Mouse (Mus musculus): Measurements from ENCODE around the gene 1700025C18Rik.
A peak's percentile ranks its signal among the peaks of the same experiment; 100 is the strongest.

Gene 1700025C18Rik

GRCm38 (mm10) chr2:165078605-165079004 lies 11.9 kb downstream of the 1700025C18Rik start:
- no peak for DNase-seq (ENCODE audit: low read depth in 1 of 2, low spot score in 2 of 2)

GRCm38 (mm10) chr2:165078045-165078444 lies 12.5 kb downstream of the 1700025C18Rik start:
- no peak for DNase-seq (ENCODE audit: low read depth in 1 of 2, low spot score in 2 of 2)

- DNase-seq (ENCODE audit: low read depth in 1 of 2, low spot score in 2 of 2) = no peak
Observed at GRCm38 (mm10) chr2:165077055-165077454, 13.5 kb downstream of the 1700025C18Rik start.

- peak in 1 of 2 experiments; percentile 65 for DNase-seq (ENCODE audit: low read depth in 1 of 2, low spot score in 2 of 2)
Observed at GRCm38 (mm10) chr2:165074937-165075336, 15.6 kb downstream of the 1700025C18Rik start.

- no peak for DNase-seq (ENCODE audit: low read depth in 1 of 2, low spot score in 2 of 2)
Observed at GRCm38 (mm10) chr2:165074081-165074884, 16.3 kb downstream of the 1700025C18Rik start.

- DNase-seq (ENCODE audit: low read depth in 1 of 2, low spot score in 2 of 2) = no peak
Observed at GRCm38 (mm10) chr2:165073381-165073781, 17.2 kb downstream of the 1700025C18Rik start.

- no peak for DNase-seq (ENCODE audit: low read depth in 1 of 2, low spot score in 2 of 2)
Observed at GRCm38 (mm10) chr2:165070096-165070816, 20.3 kb downstream of the 1700025C18Rik start.

- DNase-seq (ENCODE audit: low read depth in 1 of 2, low spot score in 2 of 2) = no peak
Observed at GRCm38 (mm10) chr2:165068806-165069205, 21.7 kb downstream of the 1700025C18Rik start.

- no peak for DNase-seq (ENCODE audit: low read depth in 1 of 2, low spot score in 2 of 2)
Observed at GRCm38 (mm10) chr2:165064489-165064888, 26.1 kb downstream of the 1700025C18Rik start.

- no peak for DNase-seq (ENCODE audit: low read depth in 1 of 2, low spot score in 2 of 2)
Observed at GRCm38 (mm10) chr2:165061638-165062433, 28.7 kb downstream of the 1700025C18Rik start.

GRCm38 (mm10) chr2:165059961-165060360 lies 30.6 kb downstream of the 1700025C18Rik start:
- DNase-seq (ENCODE audit: low read depth in 1 of 2, low spot score in 2 of 2) = no peak

- DNase-seq (ENCODE audit: low read depth in 1 of 2, low spot score in 2 of 2) = no peak
Observed at GRCm38 (mm10) chr2:165056377-165057085, 34.0 kb downstream of the 1700025C18Rik start.

- no peak for DNase-seq (ENCODE audit: low read depth in 1 of 2, low spot score in 2 of 2)
Observed at GRCm38 (mm10) chr2:165055905-165056304, 34.6 kb downstream of the 1700025C18Rik start.

- DNase-seq (ENCODE audit: low read depth in 1 of 2, low spot score in 2 of 2) = peak in 1 of 2 experiments; percentile 66
Observed at GRCm38 (mm10) chr2:165054888-165055852, 35.4 kb downstream of the 1700025C18Rik start, which contains the start of gene Cd40. Gene Cd40, plus strand, starts transcription at chr2:165055627.

- no peak for DNase-seq (ENCODE audit: low read depth in 1 of 2, low spot score in 2 of 2)
Observed at GRCm38 (mm10) chr2:165051566-165051965, 39.0 kb downstream of the 1700025C18Rik start.

GRCm38 (mm10) chr2:165050826-165051548 lies 39.6 kb downstream of the 1700025C18Rik start:
- no peak for DNase-seq (ENCODE audit: low read depth in 1 of 2, low spot score in 2 of 2)

GRCm38 (mm10) chr2:165049044-165049443 lies 41.5 kb downstream of the 1700025C18Rik start:
- no peak for DNase-seq (ENCODE audit: low read depth in 1 of 2, low spot score in 2 of 2)

- DNase-seq (ENCODE audit: low read depth in 1 of 2, low spot score in 2 of 2) = no peak
Observed at GRCm38 (mm10) chr2:165043729-165044128, 46.8 kb downstream of the 1700025C18Rik start.

All from monocyte, adult 2 months (primary cell).